Comparison of ENCODE assay signal across 23 mouse cellular contexts in genomic region chr17:48403848-48404247, GRCm38 (mm10). TPM values are rescaled to one million over a fixed set of nuclear protein-coding genes. Genes with fewer than 3 reads are reported as not detected.
DNase-seq lines count a peak whose midpoint lies in the region; ATAC-seq lines count a peak whose summit lies in the region.
"Had no signal": no experiment of that assay in that cellular context is flagged by ENCODE, and none has a peak within 500 bp of the region (broad histone marks: within the 10 kb centered on the region; RNA-seq: fewer than 3 reads in every experiment).

No protein-coding gene starts in this region.

- DNase-seq in liver, result no peak
- peak; percentile 64 for DNase-seq in induced T-regulatory cell, adult 2 months (ENCODE audit: low read depth)
- DNase-seq in spleen, postnatal 4 days (ENCODE audit: low spot score in 2 of 2), result no peak
- no peak for DNase-seq in layer of hippocampus, postnatal 14 days (ENCODE audit: low spot score in 2 of 2)
- DNase-seq in gastrocnemius, postnatal 4 days (ENCODE audit: low spot score in 2 of 2), result no peak
- DNase-seq in gastrocnemius, postnatal 10 days, result no peak
- DNase-seq: adrenal gland, postnatal 14 days; cerebellum, adult 11-12 months; cerebellum, adult 9-10 months; cerebellum, postnatal 25 days; heart, adult 2 months; heart, postnatal 14 days had no signal

- ATAC-seq in liver, embryonic 12.5 days, result no peak
- no peak for ATAC-seq in liver, embryonic 16.5 days (ENCODE audit: low read depth)
- ATAC-seq: forebrain, embryonic 14.5 days had no signal

- peak overlapping the region; percentile 44; the same call in 1 of the 2 replicates for H3K4me2 ChIP-seq in liver, embryonic 12.5 days
- no peak overlapping the region for H3K4me2 ChIP-seq in liver, embryonic 16.5 days (ENCODE audit: low read depth, low read length)
- H3K4me2 ChIP-seq: embryonic facial prominence, embryonic 13.5 days; heart, embryonic 11.5 days; heart, embryonic 15.5 days; hindbrain, embryonic 14.5 days had no signal

- peak overlapping the region; percentile 79 for H3K27ac ChIP-seq in liver, embryonic 12.5 days
- peak overlapping the region; percentile 45 for H3K27ac ChIP-seq in liver, embryonic 16.5 days (ENCODE audit: low read length)
- H3K27ac ChIP-seq: embryonic facial prominence, embryonic 13.5 days; heart, adult 2 months; heart, embryonic 15.5 days; hindbrain, embryonic 14.5 days had no signal

- H3K4me3 ChIP-seq in liver, embryonic 12.5 days, result no peak overlapping the region
- no peak overlapping the region for H3K4me3 ChIP-seq in liver, embryonic 16.5 days (ENCODE audit: low read depth, low read length)
- H3K4me3 ChIP-seq: embryonic facial prominence, embryonic 13.5 days; heart, adult 2 months; heart, embryonic 15.5 days had no signal

- peak overlapping the region; percentile 25; the same call in 1 of the 2 replicates for H3K9ac ChIP-seq in liver, embryonic 12.5 days
- peak overlapping the region; percentile 18; the same call in 1 of the 2 replicates for H3K9ac ChIP-seq in liver, embryonic 16.5 days (ENCODE audit: low read depth, low read length)
- H3K9ac ChIP-seq: embryonic facial prominence, embryonic 13.5 days; heart, embryonic 15.5 days; hindbrain, embryonic 14.5 days had no signal

- H3K27me3 ChIP-seq in liver, embryonic 12.5 days (replicated peaks), result no peaks in the 10 kb centered on the region
- no peaks in the 10 kb centered on the region for H3K27me3 ChIP-seq in liver, embryonic 16.5 days (ENCODE audit: control insufficient read depth, insufficient read depth, low read depth, low read length)
- H3K27me3 ChIP-seq: embryonic facial prominence, embryonic 13.5 days; heart, embryonic 15.5 days had no signal

- no peaks in the 10 kb centered on the region for H3K9me3 ChIP-seq in liver, embryonic 12.5 days (replicated peaks)
- H3K9me3 ChIP-seq in liver, embryonic 16.5 days (replicated peaks; ENCODE audit: control insufficient read depth, low read length), result no peaks in the 10 kb centered on the region
- H3K9me3 ChIP-seq: embryonic facial prominence, embryonic 13.5 days; heart, embryonic 15.5 days had no signal

- H3K4me1 ChIP-seq in liver, embryonic 12.5 days, result peaks cover 72% of the 10 kb centered on the region
- H3K4me1 ChIP-seq in liver, embryonic 16.5 days (ENCODE audit: control insufficient read depth, low read depth, low read length), result peaks cover 37% of the 10 kb centered on the region

- peaks cover 48% of the 10 kb centered on the region for H3K36me3 ChIP-seq in liver, embryonic 12.5 days
- peaks cover 18% of the 10 kb centered on the region for H3K36me3 ChIP-seq in liver, embryonic 16.5 days (ENCODE audit: control insufficient read depth, insufficient read depth)

- WGBS in liver, embryonic 12.5 days (ENCODE audit: insufficient replicate concordance), result 76% methylated on average over 2 of the region's 2 CpGs
- 63% methylated on average over 2 of the region's 2 CpGs for WGBS in liver, embryonic 16.5 days (ENCODE audit: insufficient replicate concordance)

RNA-seq across cellular contexts. Expression of gene Nfya, which starts 5.9 kb away (rescaled TPM):
- polyA plus RNA-seq in liver, embryonic 12.5 days (2016; fragmentation: Nextera tagmentation; extraction: Ambion mirVana), result 10.9 and 11.3 TPM in 2 replicates
- polyA plus RNA-seq in liver, embryonic 16.5 days (2015; fragmentation: Nextera tagmentation; extraction: Ambion mirVana), result 6.6 and 7.0 TPM in 2 replicates
- total RNA-seq in layer of hippocampus, postnatal 14 days (2021), result 10 to 100 TPM; 30.3 to 42.0 TPM
- total RNA-seq in gastrocnemius, postnatal 4 days (2021), result 10 to 100 TPM; 26.9 to 29.3 TPM
- 10 to 100 TPM; 11.3 to 19.2 TPM for total RNA-seq in gastrocnemius, postnatal 10 days (2021)

RNA-seq across cellular contexts. Expression of gene Oard1, which starts 6.0 kb away (rescaled TPM):
- polyA plus RNA-seq in liver, embryonic 12.5 days (2016; fragmentation: Nextera tagmentation; extraction: Ambion mirVana), result 56.5 and 58.1 TPM in 2 replicates
- polyA plus RNA-seq in liver, embryonic 16.5 days (2015; fragmentation: Nextera tagmentation; extraction: Ambion mirVana), result 41.5 and 42.2 TPM in 2 replicates
- 10 to 100 TPM; 10.7 to 11.2 TPM for total RNA-seq in layer of hippocampus, postnatal 14 days (2021)
- total RNA-seq in gastrocnemius, postnatal 4 days (2021), result 10 to 100 TPM; 11.7 to 13.4 TPM
- 10 to 100 TPM in 1 of 2 experiments, 1 to 10 TPM in 1; 9.8 to 11.4 TPM for total RNA-seq in gastrocnemius, postnatal 10 days (2021)

RNA-seq across cellular contexts. Expression of gene Apobec2, which starts 28.9 kb away (rescaled TPM):
- 0.83 and 1.2 TPM in 2 replicates for polyA plus RNA-seq in liver, embryonic 12.5 days (2016; fragmentation: Nextera tagmentation; extraction: Ambion mirVana)
- polyA plus RNA-seq in liver, embryonic 16.5 days (2015; fragmentation: Nextera tagmentation; extraction: Ambion mirVana), result 2.5 and 4.3 TPM in 2 replicates
- under 1 TPM; 0.30 to 0.45 TPM for total RNA-seq in layer of hippocampus, postnatal 14 days (2021)
- total RNA-seq in gastrocnemius, postnatal 4 days (2021), result 100 to 1,000 TPM; 585 to 600 TPM
- total RNA-seq in gastrocnemius, postnatal 10 days (2021), result 100 to 1,000 TPM; 515 to 520 TPM
- total RNA-seq: hematopoietic stem cell, adult 5-6 weeks had no signal

RNA-seq across cellular contexts. Expression of gene Treml1, which starts 44.1 kb away (rescaled TPM):
- polyA plus RNA-seq in liver, embryonic 12.5 days (2016; fragmentation: Nextera tagmentation; extraction: Ambion mirVana), result 29.4 and 36.2 TPM in 2 replicates
- polyA plus RNA-seq in liver, embryonic 16.5 days (2015; fragmentation: Nextera tagmentation; extraction: Ambion mirVana), result 14.5 and 15.3 TPM in 2 replicates
- total RNA-seq in layer of hippocampus, postnatal 14 days (2021), result under 1 TPM in 1 of 2 experiments, not detected in 1; 0.44 TPM
- under 1 TPM in 1 of 2 experiments, not detected in 1; 0.52 TPM for total RNA-seq in gastrocnemius, postnatal 4 days (2021)
- not detected for total RNA-seq in gastrocnemius, postnatal 10 days (2021)
- total RNA-seq: gastrocnemius, adult 8-10 months had no signal
- polyA plus RNA-seq: C2C12 had no signal

RNA-seq across cellular contexts. Expression of gene Tspo2, which starts 47.5 kb away (rescaled TPM):
- 123 and 126 TPM in 2 replicates for polyA plus RNA-seq in liver, embryonic 12.5 days (2016; fragmentation: Nextera tagmentation; extraction: Ambion mirVana)
- 193 and 203 TPM in 2 replicates for polyA plus RNA-seq in liver, embryonic 16.5 days (2015; fragmentation: Nextera tagmentation; extraction: Ambion mirVana)
- under 1 TPM in 1 of 2 experiments, not detected in 1; 0.79 TPM for total RNA-seq in layer of hippocampus, postnatal 14 days (2021)
- under 1 TPM in 1 of 2 experiments, not detected in 1; 0.20 TPM for total RNA-seq in gastrocnemius, postnatal 4 days (2021)
- total RNA-seq in gastrocnemius, postnatal 10 days (2021), result under 1 TPM in 1 of 2 experiments, not detected in 1; 0.93 TPM
- total RNA-seq: adrenal gland, adult 18-20 months; gastrocnemius, adult 8-10 months had no signal
- polyA plus RNA-seq: C2C12 had no signal

Comparison
In these comparisons a context has a peak if more than half of its experiments do, and no peak if none do; other contexts are left out.
1. RNA of gene Apobec2, which starts 28.9 kb away (total RNA-seq): 585 to 600 TPM in gastrocnemius, postnatal 4 days and 515 to 520 TPM in gastrocnemius, postnatal 10 days; 0.30 to 0.45 TPM in layer of hippocampus, postnatal 14 days; every median in the first group is over 100 times any median in the second.